Mouse (Mus musculus) mesoderm, embryonic 11.5 days (tissue): ENCODE data around the gene Slc8a1.

ENCODE experiments used
- DNase-seq: peaks from one replicate; pipeline ENCODE4 v3.0.0-alpha.2; 2012; ENCODE audit warnings: low read depth, low spot score

Gene Slc8a1

DNA sequence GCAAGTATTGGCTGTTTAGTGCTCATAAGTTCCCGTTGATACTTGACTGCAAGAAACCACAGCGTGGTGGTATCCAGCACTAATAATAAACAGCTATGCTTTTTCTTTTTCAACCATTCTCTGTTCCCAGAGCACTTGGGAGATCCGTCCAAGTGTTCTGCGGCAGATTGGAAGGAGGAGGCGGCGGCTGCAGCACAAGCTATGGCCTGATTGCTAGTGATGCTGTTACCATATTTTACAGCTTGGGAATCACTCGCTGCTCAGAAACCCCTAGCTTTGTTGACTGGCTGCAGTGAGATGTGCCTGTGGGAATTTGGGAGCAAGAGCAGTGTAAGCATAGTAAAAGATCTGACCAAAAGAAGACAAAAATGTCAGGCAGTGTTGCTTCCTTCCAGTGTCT, 310.9 kb downstream of the Slc8a1 start:
- DNase-seq, result no peak

DNA sequence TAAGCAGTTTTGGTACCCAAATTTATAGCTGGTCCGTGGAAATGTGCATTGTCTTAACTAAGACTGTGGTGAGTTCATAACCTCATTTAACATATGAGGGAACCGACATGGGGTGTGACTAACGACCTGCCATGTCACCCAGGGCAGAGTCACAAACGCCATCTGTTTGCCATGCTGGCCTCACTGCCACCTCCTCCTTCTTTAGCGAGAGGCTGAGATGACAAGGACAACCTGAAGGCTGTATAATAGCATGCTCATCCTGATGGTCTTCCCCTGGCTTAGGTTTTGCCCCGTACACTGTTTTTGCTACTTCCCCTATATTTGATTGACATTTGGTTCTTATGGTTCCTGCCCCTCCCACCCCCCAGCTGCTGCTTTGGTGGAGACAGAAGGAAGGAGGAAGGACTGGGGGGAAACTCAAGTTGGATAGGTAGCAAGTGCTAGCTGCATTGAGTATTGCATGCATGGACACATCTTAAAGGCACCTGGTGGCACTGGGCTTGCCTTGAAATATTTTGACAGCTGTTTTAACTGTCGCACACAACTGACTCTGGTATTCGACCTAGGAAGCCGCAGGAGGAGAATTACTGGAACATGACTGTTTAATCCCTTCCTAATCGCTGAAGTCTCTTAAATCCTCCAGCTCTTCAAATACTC, 313.8 kb downstream of the Slc8a1 start:
- peak; percentile 45 for DNase-seq

DNA sequence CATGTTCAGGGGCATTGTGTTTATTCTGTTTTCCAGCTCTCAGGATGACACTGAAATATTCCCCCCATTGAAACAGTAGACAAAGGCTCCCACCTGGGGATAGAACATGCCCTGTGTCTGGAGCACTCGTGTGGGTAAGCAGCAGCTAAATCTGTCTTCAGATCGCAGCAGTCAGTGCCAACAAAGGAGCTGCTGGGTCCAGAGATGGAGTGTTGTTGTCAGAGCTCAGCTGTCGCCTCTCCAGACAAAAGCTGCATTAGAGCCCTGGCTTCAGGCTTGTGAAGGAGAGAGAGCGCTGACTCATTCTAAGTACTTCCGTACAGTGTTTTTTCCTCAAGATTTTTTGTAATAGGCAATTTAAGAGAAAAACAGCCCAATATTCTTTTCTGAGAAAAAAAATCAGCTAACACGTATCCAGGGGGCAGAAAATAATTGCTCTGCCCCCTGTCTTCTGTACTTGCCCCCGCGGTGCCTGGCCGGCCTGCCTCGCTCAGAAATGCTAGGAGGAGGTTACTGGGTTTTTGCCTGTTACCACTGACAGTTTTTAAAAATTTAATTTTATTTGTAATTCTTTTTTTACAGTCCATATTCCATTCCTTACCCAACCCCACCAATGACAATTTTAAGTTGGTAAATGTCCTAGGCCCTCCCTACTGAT, 318.2 kb downstream of the Slc8a1 start:
- peak; percentile 51 for DNase-seq

DNA sequence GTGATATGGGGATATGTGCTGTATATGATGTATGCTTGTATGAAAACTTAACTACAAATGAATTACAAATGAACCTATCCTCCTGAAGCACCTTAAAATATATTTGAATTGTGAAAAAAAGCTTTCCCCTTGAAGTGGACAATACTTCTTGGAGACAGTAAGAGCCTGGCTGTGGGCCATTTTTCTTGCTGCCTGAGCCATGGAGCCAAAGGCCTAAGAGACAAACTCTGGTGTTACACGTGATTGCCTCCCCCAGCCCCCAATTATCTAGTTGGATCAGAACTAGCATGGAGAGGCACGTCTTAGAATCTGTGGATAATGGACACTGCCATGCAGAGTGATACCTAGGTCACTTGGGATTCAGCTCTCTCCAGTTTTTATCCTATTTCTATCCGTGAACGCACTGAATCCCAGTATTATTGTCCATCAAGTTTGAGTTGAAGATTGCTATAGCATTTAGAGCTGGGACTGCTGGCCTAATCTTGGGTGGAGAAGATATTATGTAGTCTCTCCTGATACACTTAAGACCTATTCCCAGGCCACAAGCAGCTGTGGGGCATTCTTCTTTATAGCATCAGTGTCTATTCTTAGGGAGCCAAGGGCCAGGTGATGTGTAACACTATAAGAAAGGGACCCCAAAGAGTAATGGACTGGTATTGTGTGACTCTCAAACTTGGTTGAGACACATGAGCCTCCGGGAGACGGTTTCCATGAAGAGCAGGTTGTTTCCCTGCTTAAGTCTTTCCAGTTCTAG, 321.6 kb downstream of the Slc8a1 start:
- DNase-seq, result no peak

DNA sequence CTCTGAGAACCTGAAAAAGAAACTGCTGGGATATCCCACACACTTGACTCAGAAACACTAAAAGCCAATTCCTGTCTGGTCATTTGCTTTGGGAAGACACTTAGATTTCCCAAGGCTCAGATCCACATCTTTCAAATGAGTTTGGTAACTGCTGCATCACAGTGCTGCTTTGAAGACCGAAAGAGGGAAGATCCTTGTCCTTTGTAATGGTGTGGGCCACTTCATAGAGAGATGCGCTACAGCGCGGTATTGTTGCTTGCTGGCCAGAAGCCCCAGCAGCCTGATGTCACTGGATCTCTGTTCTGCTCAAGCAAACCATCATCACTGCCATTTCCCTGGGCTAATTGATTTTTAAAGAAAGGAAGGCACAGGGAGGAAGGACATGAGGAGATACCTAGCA, 325.4 kb downstream of the Slc8a1 start:
- no peak for DNase-seq

DNA sequence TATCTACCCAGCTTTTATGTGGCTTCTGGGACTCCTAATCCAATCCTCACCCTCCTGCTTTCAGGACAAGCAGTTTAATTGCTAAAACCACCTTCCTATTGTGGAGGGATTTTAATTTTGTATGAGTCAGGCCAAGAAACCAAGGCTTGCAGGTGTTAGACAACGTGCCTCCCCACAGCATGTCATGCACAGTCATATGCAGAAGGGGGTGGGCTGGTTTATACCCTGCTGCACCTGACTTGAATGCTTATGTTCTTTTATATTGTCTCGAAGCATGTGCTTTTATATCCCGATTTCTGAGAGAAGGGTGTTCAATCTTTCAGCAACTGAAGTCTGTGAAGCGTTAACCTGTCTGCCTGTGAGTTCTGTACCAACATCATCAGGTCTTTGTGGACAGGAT, 334.0 kb downstream of the Slc8a1 start:
- no peak for DNase-seq

DNA sequence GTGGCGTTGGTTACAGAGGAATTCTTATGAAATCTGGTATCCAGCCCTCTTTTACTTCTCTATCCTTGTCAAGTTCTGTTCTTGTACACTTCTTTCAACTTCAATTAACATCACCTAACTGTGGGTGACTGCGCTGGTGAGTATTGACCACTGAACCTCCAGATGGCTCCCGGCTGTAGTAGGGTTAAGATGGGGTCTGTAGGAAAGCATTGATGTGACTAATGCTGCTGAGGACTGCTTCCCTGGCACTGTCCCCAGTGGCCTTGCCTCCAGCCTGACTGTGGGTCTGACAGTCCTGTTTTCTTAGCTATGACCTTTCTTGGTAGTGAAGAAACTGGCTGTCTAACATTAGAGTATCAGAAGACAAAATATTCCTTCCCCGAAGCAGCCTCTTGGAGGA, 335.1 kb downstream of the Slc8a1 start:
- DNase-seq, result no peak

DNA sequence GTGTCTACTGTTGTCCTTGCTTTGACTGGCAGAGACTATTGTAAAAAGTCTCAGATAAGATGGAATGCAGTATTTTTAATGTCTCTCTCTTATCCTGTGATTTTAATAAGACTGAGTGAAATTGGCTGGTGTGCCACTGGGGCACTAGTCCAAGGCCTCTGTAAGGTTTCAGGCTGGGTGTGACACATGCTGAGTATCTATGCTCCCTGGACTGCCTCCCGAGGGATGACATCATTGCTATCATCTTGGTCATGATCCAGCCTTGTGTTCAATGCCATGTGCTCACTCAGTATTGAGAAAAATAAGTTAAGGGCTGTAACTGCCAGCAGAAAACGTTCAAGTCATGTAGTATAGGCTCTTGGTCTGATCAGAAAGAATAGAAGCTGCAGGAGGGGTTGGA, 335.5 kb downstream of the Slc8a1 start:
- no peak for DNase-seq

DNA sequence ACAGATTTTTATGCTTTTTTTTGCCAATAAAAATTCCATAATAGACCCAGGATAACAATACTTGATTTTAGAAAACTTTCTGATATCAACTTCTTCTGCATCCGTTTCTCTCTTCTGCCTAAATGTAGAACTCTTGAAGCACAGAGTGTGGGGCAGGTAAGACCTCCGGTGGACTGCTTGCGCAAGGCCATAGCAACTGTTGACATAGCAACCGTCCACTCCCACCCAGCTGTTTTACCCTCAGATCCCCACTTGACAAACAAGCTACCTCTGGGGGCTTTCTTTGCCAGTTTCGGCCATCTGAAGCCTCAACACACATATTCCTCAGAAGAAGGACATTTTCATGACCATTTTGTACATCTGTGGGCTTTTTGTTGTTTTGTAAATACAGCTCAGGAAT, 337.8 kb downstream of the Slc8a1 start:
- DNase-seq, result no peak

DNA sequence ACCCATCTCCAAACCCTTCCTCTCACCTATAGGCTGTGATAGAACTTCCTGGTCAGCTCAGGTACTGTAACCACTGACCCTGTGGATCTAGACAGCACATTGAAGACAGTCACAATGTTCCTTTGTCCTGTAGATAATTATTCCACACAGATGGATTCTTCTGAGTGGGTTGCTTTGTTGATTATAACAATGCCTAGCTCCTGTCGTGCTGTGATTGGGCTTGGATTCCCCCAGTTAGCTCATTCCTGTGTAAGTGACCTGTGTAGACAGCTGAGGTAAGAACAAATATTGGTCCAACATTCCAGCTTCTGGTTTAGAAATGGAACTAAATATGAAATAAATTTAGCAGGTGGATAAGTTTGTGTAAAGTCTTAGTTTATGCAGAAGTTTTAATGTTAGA, 340.7 kb downstream of the Slc8a1 start:
- DNase-seq, result no peak

DNA sequence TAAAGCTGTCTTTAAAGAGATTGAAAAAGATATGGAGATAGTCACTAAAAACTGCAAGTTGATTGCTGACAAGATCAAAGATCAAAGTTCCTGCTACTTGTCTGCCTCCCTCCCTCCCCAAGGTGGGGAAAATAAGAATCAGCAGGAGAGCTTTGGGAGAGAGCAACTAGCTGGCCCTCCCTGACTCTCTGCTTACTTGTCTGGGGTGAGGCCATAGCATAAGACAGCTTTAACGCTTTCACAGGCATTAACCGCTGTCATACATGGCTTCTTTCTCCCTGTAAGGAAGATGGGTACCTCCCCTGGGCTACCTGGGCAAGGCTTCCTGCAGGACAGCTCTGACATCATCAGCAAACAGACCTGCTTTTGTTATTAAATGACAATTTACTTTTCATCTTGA, 344.1 kb downstream of the Slc8a1 start:
- DNase-seq, result no peak

DNA sequence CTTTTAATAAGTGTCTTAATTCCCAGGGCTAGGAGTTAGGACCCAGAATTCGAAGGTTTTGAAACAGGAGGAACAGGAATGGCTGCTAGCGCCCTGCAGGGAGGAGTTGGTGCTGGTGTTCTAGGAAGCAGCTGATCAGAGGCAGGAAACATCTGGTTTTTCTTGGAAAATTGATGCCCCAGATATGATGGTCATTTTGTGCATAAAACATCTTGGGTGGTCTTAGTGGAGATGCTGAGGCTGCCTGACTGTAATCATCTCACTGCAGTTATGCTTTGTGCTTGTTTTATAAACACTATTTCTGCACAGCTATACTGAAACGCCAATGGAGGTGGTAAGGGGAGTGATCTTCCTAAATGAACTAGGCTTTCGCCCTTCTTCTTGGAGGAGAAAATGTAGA, 345.1 kb downstream of the Slc8a1 start:
- DNase-seq, result peak; percentile 35

DNA sequence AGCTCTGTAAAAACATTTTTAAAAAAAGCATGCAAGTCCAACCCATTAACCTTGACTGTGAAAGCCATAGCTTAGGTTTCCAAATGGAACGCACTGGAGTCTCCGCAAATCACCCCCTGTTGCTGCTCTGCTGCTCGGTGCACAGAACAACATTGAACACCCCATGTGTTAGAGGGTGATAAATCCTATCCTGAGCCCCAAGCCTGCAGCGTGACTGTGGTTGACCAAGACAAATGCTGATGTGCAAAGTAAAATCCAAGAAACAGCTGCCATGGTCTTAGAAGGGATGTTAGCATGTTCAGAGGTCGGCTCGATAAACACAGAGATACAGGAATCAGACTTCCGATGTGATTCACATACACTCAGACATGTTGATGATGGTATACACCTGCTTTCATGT, 346.7 kb downstream of the Slc8a1 start:
- peak; percentile 30 for DNase-seq

DNA sequence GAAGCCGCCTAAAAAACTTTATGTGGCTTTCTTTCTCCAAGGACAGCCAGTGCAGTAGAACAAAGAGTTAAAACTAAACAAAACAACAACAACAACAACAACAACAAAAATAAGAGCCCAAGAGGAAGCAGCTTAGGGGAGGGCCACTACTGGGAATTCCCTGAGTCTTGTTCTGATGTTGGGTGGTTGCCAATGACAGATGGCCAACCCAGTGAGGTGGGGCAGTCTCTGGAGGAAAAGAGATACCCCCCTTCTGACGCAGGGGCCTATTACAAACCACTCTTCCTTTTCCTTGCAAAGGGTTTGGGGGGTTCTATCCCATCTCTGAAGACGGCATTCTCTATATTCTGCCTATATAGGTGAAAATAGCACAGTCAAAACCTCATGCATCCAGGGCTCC, 347.4 kb downstream of the Slc8a1 start:
- DNase-seq, result no peak

DNA sequence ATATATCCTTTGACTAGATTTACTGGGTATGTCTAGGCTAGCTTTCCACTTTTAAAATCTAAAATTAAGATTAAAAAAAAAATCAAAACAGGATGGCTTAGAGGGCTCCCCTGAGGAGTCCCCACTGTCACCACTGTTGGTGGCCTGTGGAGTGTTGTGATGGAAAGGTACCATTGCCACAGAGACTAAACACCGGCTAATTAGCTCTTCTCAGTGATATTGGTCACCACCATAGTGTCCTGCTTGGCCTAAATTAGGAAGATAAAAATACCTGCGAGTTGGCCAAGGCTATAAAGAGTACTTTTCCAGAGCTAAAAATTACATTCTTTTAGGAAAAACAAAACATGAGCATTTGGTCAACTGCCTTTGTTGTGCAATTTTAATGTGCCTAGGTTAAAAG, 352.1 kb downstream of the Slc8a1 start:
- DNase-seq, result no peak

DNA sequence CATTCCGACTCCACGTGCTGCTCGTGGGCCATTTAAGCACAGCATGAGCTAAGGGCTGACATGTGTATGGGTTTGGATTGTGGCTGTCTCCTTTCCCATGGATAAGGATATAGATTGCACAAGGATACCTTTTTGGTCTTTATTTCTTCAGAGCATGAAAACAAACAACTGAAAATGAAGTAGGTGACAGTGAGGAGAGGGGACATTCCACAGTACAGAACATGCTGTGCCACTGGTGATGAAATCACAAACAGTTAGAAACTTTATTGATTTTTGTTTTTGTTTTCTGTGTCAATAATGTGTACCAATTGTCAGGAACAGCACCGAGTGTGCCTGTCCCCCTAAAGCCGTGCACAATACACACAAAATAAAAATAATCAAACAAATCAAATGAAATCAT, 352.7 kb downstream of the Slc8a1 start:
- DNase-seq, result no peak

DNA sequence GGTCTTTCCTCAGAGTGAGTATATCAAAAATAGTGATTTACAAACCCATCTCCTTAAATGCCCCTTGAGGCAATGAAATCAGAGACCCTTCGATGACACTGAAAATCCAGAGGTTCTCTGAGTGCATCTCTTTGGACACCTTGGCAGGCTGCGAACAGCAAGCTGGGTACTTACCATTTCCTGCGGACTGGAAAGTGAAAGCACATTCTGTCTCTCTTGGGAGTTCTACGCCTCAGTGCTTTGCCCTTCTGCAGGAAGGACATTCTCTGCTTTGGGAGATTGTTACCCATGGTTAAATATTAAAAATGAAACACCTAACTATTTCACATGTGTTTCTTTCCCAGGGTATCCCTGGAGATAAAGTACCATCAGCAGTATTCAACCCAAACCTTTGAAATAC, 354.7 kb downstream of the Slc8a1 start:
- DNase-seq, result no peak

DNA sequence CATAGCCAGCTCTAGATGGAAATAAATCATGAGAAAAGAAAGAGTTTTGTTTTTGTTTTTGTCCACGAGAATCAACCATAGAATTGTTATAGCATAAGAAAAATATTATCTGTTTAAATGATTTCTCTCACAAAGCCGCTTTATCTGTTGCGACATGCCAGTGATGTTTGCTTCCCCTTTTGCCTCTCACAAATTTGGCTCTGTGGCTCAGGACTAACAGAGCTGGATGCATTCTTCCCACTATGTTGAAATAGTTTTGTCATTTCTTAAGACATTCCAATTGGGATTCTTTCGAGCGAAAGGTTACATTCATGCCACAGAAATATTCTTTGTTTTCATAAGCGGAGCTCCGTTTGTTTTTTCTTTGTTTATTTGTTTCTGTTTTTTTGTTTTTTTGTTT, 359.7 kb downstream of the Slc8a1 start:
- no peak for DNase-seq

DNA sequence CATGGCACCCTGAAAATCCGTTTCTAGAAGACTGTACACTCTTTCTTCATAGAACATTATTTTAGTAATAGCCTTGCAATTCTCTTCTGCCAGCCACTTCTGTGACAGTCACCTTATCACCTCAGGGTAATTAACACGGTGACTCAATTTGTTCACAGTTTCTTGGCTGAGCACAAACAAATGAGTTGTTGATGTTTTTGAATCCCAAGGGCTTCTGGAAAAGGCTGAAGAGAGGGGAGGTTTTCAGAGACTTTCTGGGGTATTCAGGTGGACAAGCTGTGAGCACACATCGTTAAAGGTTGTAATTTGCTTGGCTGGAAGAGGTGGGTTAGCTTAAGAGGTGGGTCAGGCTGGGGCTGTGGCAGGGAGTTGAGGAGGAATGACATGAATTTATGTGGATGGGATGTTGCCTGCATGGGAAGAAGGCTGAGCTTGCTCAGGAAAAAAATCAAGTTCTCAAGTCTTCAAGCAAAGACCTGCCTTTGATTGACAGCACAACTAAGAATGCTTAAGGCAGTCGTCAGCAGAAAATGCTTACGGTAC, 360.3 kb downstream of the Slc8a1 start:
- no peak for DNase-seq

DNA sequence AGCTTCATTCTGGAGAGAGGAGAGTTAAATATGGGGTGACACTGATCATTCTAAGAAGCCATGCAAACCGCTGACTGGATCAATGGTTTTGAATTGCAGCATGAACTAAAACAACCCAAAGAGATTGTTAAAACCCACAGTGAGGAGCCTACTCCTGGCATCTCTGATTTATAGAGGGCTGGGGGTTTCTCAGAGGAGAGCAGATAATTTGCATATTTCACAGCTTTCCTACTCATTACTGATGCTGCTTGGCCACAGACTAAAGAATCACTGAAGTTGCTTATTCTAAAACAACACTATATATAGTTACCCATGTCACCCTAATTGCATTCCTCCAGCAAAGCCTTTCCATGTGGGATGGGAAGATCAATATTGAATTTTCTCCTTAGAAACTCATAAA, 361.0 kb downstream of the Slc8a1 start:
- DNase-seq, result peak; percentile 37

DNA sequence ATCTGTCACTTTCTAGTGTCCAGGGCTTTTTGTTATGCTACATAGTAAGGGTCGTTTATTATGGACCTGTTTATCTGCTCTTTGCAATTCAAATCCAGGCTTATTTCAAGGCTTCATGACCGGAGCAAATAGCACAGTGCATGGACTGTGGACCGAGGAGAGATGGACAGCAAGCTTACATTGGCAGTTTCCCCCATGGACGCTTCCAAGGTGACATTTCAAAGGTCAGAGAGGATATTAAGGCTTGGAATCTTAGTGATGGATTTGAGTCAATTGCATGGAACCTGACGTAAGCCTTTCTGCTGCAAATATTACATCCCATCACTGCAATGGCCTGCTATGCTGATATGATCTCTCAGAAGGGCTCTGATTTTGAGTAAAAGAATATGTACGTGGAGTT, 362.3 kb downstream of the Slc8a1 start:
- no peak for DNase-seq

DNA sequence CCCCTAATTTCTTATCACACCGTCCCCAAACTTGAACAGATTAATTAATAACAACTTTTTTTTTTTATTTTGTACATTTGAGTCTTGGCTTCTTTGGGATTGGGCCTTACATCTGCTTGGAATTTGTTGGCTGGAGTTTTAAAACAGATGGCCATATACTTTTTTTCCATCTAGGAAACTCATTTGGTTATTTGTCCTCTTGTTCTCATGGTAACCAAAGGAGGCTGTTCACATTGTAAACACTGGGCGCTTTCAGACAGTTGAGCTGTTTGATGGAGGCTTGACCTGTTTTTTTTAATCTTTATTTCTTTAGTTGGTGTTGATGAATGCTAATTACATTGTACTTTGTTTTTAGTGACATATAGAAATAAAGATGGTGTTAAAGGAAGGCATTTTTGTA, 369.1 kb downstream of the Slc8a1 start:
- no peak for DNase-seq

DNA sequence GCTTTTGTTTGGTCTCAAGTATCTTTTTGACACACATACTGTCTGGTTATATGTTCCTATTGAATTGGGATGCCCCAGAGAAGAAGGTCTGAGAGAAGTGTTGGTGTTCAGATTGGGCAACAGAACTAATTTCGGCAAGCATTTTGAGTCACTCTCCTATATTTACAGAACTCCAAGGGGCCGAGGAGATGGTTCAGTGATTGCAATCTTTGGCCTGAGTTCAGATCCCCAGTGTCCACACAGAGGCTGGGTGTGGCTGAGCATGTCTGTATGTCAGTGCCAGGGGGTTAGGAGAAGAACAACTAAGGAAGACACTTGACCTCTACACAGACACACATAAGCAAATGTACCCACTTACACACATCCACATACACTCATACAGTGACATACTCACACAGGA, 369.7 kb downstream of the Slc8a1 start:
- DNase-seq, result no peak
